Mouse (Mus musculus): ENCODE measurements at regions not wholly inside any gene's neighbourhood (a gene's known extent, or its start where the extent isn't known, plus 50 kb on each side); places are given as distances from the start of the nearest gene placed in this dataset.

GRCm38 (mm10) chr9:67632521-67633025, 73.1 kb upstream of the Tln2 start:
- DNase-seq (no peak), ATAC-seq (ENCODE audit: low read depth) (peak; percentile 31)
- H3K4me1 ChIP-seq (replicated peaks) = peaks cover 11% of the 10 kb centered on the region
- peak overlapping the region; percentile 39 for H3K9ac ChIP-seq
- H3K27me3 ChIP-seq = peaks cover 65% of the 10 kb centered on the region
- peak overlapping the region; percentile 67 for H3K4me2 ChIP-seq
- H3K36me3 ChIP-seq = no peaks in the 10 kb centered on the region
- H3K4me3 ChIP-seq (replicated peaks) = peak overlapping the region; percentile 65
- peak overlapping the region; percentile 39; the same call in 1 of the 2 replicates for H3K27ac ChIP-seq
- 2% methylated on average over 38 of the region's 40 CpGs for WGBS (ENCODE audit: insufficient replicate concordance)
- H3K9me3 ChIP-seq (replicated peaks) = no peaks in the 10 kb centered on the region

- H3K27me3 ChIP-seq = peaks cover 65% of the 10 kb centered on the region
Measured at GRCm38 (mm10) chr9:67633026-67633741, 73.7 kb upstream of the Tln2 start.

GRCm38 (mm10) chr9:67633761-67634441, 74.4 kb upstream of the Tln2 start:
- peak; percentile 11 for DNase-seq
- no peaks in the 10 kb centered on the region for H3K36me3 ChIP-seq
- peak overlapping the region; percentile 59 for H3K9ac ChIP-seq
- peak overlapping the region; percentile 65 for H3K4me3 ChIP-seq (replicated peaks)
- ATAC-seq (ENCODE audit: low read depth) = no peak
- H3K9me3 ChIP-seq (replicated peaks) = no peaks in the 10 kb centered on the region
- peak overlapping the region; percentile 67 for H3K4me2 ChIP-seq
- H3K4me1 ChIP-seq (replicated peaks) = peaks cover 11% of the 10 kb centered on the region
- H3K27ac ChIP-seq = no peak overlapping the region
- H3K27me3 ChIP-seq = peaks cover 61% of the 10 kb centered on the region
- WGBS (ENCODE audit: insufficient replicate concordance) = under 1% methylated on average over 61 of the region's 61 CpGs

More at GRCm38 (mm10) chr9:67633026-67633741, 73.7 kb upstream of the Tln2 start:
- H3K9me3 ChIP-seq (replicated peaks) = no peaks in the 10 kb centered on the region
- peak overlapping the region; percentile 65 for H3K4me3 ChIP-seq (replicated peaks)
- peaks cover 11% of the 10 kb centered on the region for H3K4me1 ChIP-seq (replicated peaks)
- under 1% methylated on average over 50 of the region's 50 CpGs for WGBS (ENCODE audit: insufficient replicate concordance)
- H3K27ac ChIP-seq = peak overlapping the region; percentile 9
- DNase-seq = no peak
- no peak for ATAC-seq (ENCODE audit: low read depth)
- H3K4me2 ChIP-seq = peak overlapping the region; percentile 67
- H3K36me3 ChIP-seq = no peaks in the 10 kb centered on the region
- peak overlapping the region; percentile 59 for H3K9ac ChIP-seq

- Histone ChIP-seq H3K4me2 (no peak overlapping the region), H3K9ac (no peak overlapping the region), H3K4me1 (replicated peaks) (no peaks in the 10 kb centered on the region), H3K27me3 (no peaks in the 10 kb centered on the region), H3K27ac (no peak overlapping the region), H3K36me3 (no peaks in the 10 kb centered on the region), H3K4me3 (replicated peaks) (no peak overlapping the region), H3K9me3 (replicated peaks) (no peaks in the 10 kb centered on the region)
- WGBS (ENCODE audit: insufficient replicate concordance) = 53% methylated on average over 2 of the region's 2 CpGs
- DNase-seq = no peak
- no peak for ATAC-seq (ENCODE audit: low read depth)
Measured at GRCm38 (mm10) chr9:67646820-67647219, 87.3 kb upstream of the Tln2 start.

GRCm38 (mm10) chr9:67664773-67665172, 94.5 kb upstream of the C2cd4b start:
- Histone ChIP-seq H3K9ac (no peak overlapping the region), H3K4me2 (no peak overlapping the region), H3K27ac (no peak overlapping the region), H3K27me3 (no peaks in the 10 kb centered on the region), H3K9me3 (replicated peaks) (no peaks in the 10 kb centered on the region), H3K4me1 (replicated peaks) (no peaks in the 10 kb centered on the region), H3K36me3 (no peaks in the 10 kb centered on the region), H3K4me3 (replicated peaks) (no peak overlapping the region)
- DNase-seq (no peak), ATAC-seq (ENCODE audit: low read depth) (no peak)

GRCm38 (mm10) chr9:67670261-67671020, 88.8 kb upstream of the C2cd4b start:
- no peak overlapping the region for H3K9ac ChIP-seq
- DNase-seq (no peak), ATAC-seq (ENCODE audit: low read depth) (no peak)
- H3K4me3 ChIP-seq (replicated peaks) = no peak overlapping the region
- H3K9me3 ChIP-seq (replicated peaks) = no peaks in the 10 kb centered on the region
- H3K4me1 ChIP-seq (replicated peaks) = no peaks in the 10 kb centered on the region
- no peak overlapping the region for H3K4me2 ChIP-seq
- no peaks in the 10 kb centered on the region for H3K36me3 ChIP-seq
- H3K27me3 ChIP-seq = no peaks in the 10 kb centered on the region
- H3K27ac ChIP-seq = no peak overlapping the region
- WGBS (ENCODE audit: insufficient replicate concordance) = 70% methylated on average over 12 of the region's 12 CpGs

GRCm38 (mm10) chr9:67676906-67677305, 82.3 kb upstream of the C2cd4b start:
- H3K27ac ChIP-seq = no peak overlapping the region
- H3K36me3 ChIP-seq = no peaks in the 10 kb centered on the region
- no peak overlapping the region for H3K4me3 ChIP-seq (replicated peaks)
- H3K4me2 ChIP-seq = no peak overlapping the region
- WGBS (ENCODE audit: insufficient replicate concordance) = 50% methylated on average over 1 of the region's 1 CpGs
- no peak for DNase-seq
- H3K9me3 ChIP-seq (replicated peaks) = no peaks in the 10 kb centered on the region
- no peaks in the 10 kb centered on the region for H3K4me1 ChIP-seq (replicated peaks)
- no peak overlapping the region for H3K9ac ChIP-seq
- no peak for ATAC-seq (ENCODE audit: low read depth)
- no peaks in the 10 kb centered on the region for H3K27me3 ChIP-seq

GRCm38 (mm10) chr9:67683367-67683766, 75.9 kb upstream of the C2cd4b start:
- no peak for ATAC-seq (ENCODE audit: low read depth)
- no peak overlapping the region for H3K4me2 ChIP-seq
- 0 out of 2 replicates have a peak, but pooled peaks cover 8% of the 10 kb centered on the region for H3K9me3 ChIP-seq (replicated peaks)
- no peak overlapping the region for H3K9ac ChIP-seq
- H3K27ac ChIP-seq = no peak overlapping the region
- no peaks in the 10 kb centered on the region for H3K36me3 ChIP-seq
- H3K27me3 ChIP-seq = no peaks in the 10 kb centered on the region
- peak; percentile 30 for DNase-seq
- H3K4me1 ChIP-seq (replicated peaks) = no peaks in the 10 kb centered on the region
- 8% methylated on average over 7 of the region's 7 CpGs for WGBS (ENCODE audit: insufficient replicate concordance)
- no peak overlapping the region for H3K4me3 ChIP-seq (replicated peaks)

- Histone ChIP-seq H3K4me3 (replicated peaks) (no peak overlapping the region), H3K9ac (no peak overlapping the region), H3K27me3 (no peaks in the 10 kb centered on the region), H3K27ac (no peak overlapping the region), H3K4me2 (no peak overlapping the region), H3K9me3 (replicated peaks) (no peaks in the 10 kb centered on the region), H3K4me1 (replicated peaks) (no peaks in the 10 kb centered on the region), H3K36me3 (no peaks in the 10 kb centered on the region)
- WGBS (ENCODE audit: insufficient replicate concordance) = 56% methylated on average over 13 of the region's 13 CpGs
- ATAC-seq (ENCODE audit: low read depth) (no peak), DNase-seq (no peak)
Measured at GRCm38 (mm10) chr9:67692396-67692795, 66.8 kb upstream of the C2cd4b start.

GRCm38 (mm10) chr9:67693716-67694115, 65.5 kb upstream of the C2cd4b start:
- Histone ChIP-seq H3K9me3 (replicated peaks) (no peaks in the 10 kb centered on the region), H3K27me3 (peaks cover 2% of the 10 kb centered on the region; the same call in 1 of the 2 replicates), H3K9ac (no peak overlapping the region), H3K4me2 (no peak overlapping the region), H3K27ac (no peak overlapping the region), H3K4me3 (replicated peaks) (no peak overlapping the region), H3K4me1 (replicated peaks) (no peaks in the 10 kb centered on the region), H3K36me3 (no peaks in the 10 kb centered on the region)
- WGBS (ENCODE audit: insufficient replicate concordance) = 22% methylated on average over 7 of the region's 7 CpGs
- no peak for ATAC-seq (ENCODE audit: low read depth)
- DNase-seq = no peak

GRCm38 (mm10) chr9:67698796-67699195, 60.4 kb upstream of the C2cd4b start:
- DNase-seq (no peak), ATAC-seq (ENCODE audit: low read depth) (no peak)
- H3K4me3 ChIP-seq (replicated peaks) = no peak overlapping the region
- no peaks in the 10 kb centered on the region for H3K36me3 ChIP-seq
- no peaks in the 10 kb centered on the region for H3K4me1 ChIP-seq (replicated peaks)
- H3K27me3 ChIP-seq = peaks cover 26% of the 10 kb centered on the region
- no peak overlapping the region for H3K9ac ChIP-seq
- no peaks in the 10 kb centered on the region for H3K9me3 ChIP-seq (replicated peaks)
- no peak overlapping the region for H3K4me2 ChIP-seq
- H3K27ac ChIP-seq = no peak overlapping the region
- 57% methylated on average over 2 of the region's 2 CpGs for WGBS (ENCODE audit: insufficient replicate concordance)
